8 mouse cellular contexts compared by ENCODE assay signal in genomic region chr12:40164621-40165020, GRCm38 (mm10). TPM values are rescaled to one million over a fixed set of nuclear protein-coding genes. Genes with fewer than 3 reads are reported as not detected.
A peak's percentile ranks its signal among the peaks of the same experiment; 100 is the strongest.
DNase-seq lines count a peak whose midpoint lies in the region; ATAC-seq and TF ChIP-seq lines count a peak whose summit lies in the region.

No protein-coding gene starts in this region.

- no peak for DNase-seq in forebrain, embryonic 11.5 days (ENCODE audit: low spot score)
- peak; percentile 21 for DNase-seq in thymus, postnatal 14 days
- DNase-seq in thymus, postnatal 36 days: no peak
- peak; percentile 83 for DNase-seq in lung, postnatal 0 days (ENCODE audit: low spot score)
- DNase-seq in ovary, postnatal 36 days (ENCODE audit: low spot score): no peak

- TF ChIP-seq EP300 in lung, postnatal 0 days (IDR thresholded peaks at IDR 0.05): no peak

- H3K36me3 ChIP-seq in forebrain, embryonic 12.5 days (replicated peaks): no peaks in the 10 kb centered on the region
- H3K36me3 ChIP-seq in forebrain, embryonic 11.5 days (ENCODE audit: control insufficient read depth, insufficient read depth, low read length): no peaks in the 10 kb centered on the region
- H3K36me3 ChIP-seq in hindbrain, embryonic 12.5 days: no peaks in the 10 kb centered on the region
- H3K36me3 ChIP-seq in lung, postnatal 0 days (ENCODE audit: insufficient read depth, low read length): no peaks in the 10 kb centered on the region
- no peaks in the 10 kb centered on the region for H3K36me3 ChIP-seq in stomach, embryonic 14.5 days (ENCODE audit: control insufficient read depth, insufficient read depth, low read length)

- 13% methylated on average over 2 of the region's 2 CpGs for WGBS in forebrain, embryonic 12.5 days
- WGBS in forebrain, embryonic 11.5 days: 18% methylated on average over 2 of the region's 2 CpGs
- 16% methylated on average over 2 of the region's 2 CpGs for WGBS in hindbrain, embryonic 12.5 days
- WGBS in lung, postnatal 0 days: 0% methylated on average over 2 of the region's 2 CpGs
- WGBS in stomach, embryonic 14.5 days: 3% methylated on average over 2 of the region's 2 CpGs

- no peak overlapping the region for H3K27ac ChIP-seq in forebrain, embryonic 12.5 days
- H3K27ac ChIP-seq in forebrain, embryonic 11.5 days (ENCODE audit: low read depth, low read length): no peak overlapping the region
- H3K27ac ChIP-seq in hindbrain, embryonic 12.5 days: no peak overlapping the region
- H3K27ac ChIP-seq in lung, postnatal 0 days (ENCODE audit: low read length): no peak overlapping the region
- no peak overlapping the region for H3K27ac ChIP-seq in stomach, embryonic 14.5 days (ENCODE audit: low read length)

- no peak overlapping the region for H3K4me3 ChIP-seq in forebrain, embryonic 12.5 days (replicated peaks)
- no peak overlapping the region for H3K4me3 ChIP-seq in forebrain, embryonic 11.5 days (ENCODE audit: low read depth, low read length)
- H3K4me3 ChIP-seq in hindbrain, embryonic 12.5 days: no peak overlapping the region
- no peak overlapping the region for H3K4me3 ChIP-seq in lung, postnatal 0 days (ENCODE audit: low read depth, low read length)
- H3K4me3 ChIP-seq in stomach, embryonic 14.5 days (ENCODE audit: low read depth, low read length): no peak overlapping the region

- H3K4me2 ChIP-seq in forebrain, embryonic 12.5 days: no peak overlapping the region
- H3K4me2 ChIP-seq in forebrain, embryonic 11.5 days (ENCODE audit: low read depth, low read length, severe bottlenecking): no peak overlapping the region
- no peak overlapping the region for H3K4me2 ChIP-seq in hindbrain, embryonic 12.5 days (replicated peaks)
- H3K4me2 ChIP-seq in lung, postnatal 0 days (replicated peaks; ENCODE audit: low read depth, low read length): no peak overlapping the region
- H3K4me2 ChIP-seq in stomach, embryonic 14.5 days (replicated peaks; ENCODE audit: low read depth, low read length): no peak overlapping the region

- no peaks in the 10 kb centered on the region for H3K4me1 ChIP-seq in forebrain, embryonic 12.5 days
- H3K4me1 ChIP-seq in forebrain, embryonic 11.5 days (replicated peaks; ENCODE audit: control insufficient read depth, insufficient read depth, low read length): no peaks in the 10 kb centered on the region
- H3K4me1 ChIP-seq in hindbrain, embryonic 12.5 days: no peaks in the 10 kb centered on the region
- H3K4me1 ChIP-seq in lung, postnatal 0 days (ENCODE audit: insufficient read depth, low read depth, low read length): no peaks in the 10 kb centered on the region
- no peaks in the 10 kb centered on the region for H3K4me1 ChIP-seq in stomach, embryonic 14.5 days (ENCODE audit: control insufficient read depth, insufficient read depth, low read length)

- TF ChIP-seq CTCF in lung, postnatal 0 days (IDR thresholded peaks at IDR 0.05): peak; percentile 85

- H3K9me3 ChIP-seq in forebrain, embryonic 12.5 days: no peaks in the 10 kb centered on the region
- no peaks in the 10 kb centered on the region for H3K9me3 ChIP-seq in forebrain, embryonic 11.5 days (ENCODE audit: control insufficient read depth, low read length)
- no peaks in the 10 kb centered on the region for H3K9me3 ChIP-seq in hindbrain, embryonic 12.5 days (replicated peaks)
- H3K9me3 ChIP-seq in lung, postnatal 0 days (ENCODE audit: low read length): no peaks in the 10 kb centered on the region
- H3K9me3 ChIP-seq in stomach, embryonic 14.5 days (ENCODE audit: control insufficient read depth, low read depth, low read length): no peaks in the 10 kb centered on the region

- H3K27me3 ChIP-seq in forebrain, embryonic 12.5 days: no peaks in the 10 kb centered on the region
- H3K27me3 ChIP-seq in forebrain, embryonic 11.5 days (ENCODE audit: control insufficient read depth, insufficient read depth, low read length): no peaks in the 10 kb centered on the region
- H3K27me3 ChIP-seq in hindbrain, embryonic 12.5 days: no peaks in the 10 kb centered on the region
- no peaks in the 10 kb centered on the region for H3K27me3 ChIP-seq in lung, postnatal 0 days (replicated peaks; ENCODE audit: insufficient read depth, low read length)
- H3K27me3 ChIP-seq in stomach, embryonic 14.5 days (ENCODE audit: control insufficient read depth, insufficient read depth, low read length): no peaks in the 10 kb centered on the region

- no peak overlapping the region for H3K9ac ChIP-seq in forebrain, embryonic 12.5 days
- H3K9ac ChIP-seq in forebrain, embryonic 11.5 days (ENCODE audit: low read length): no peak overlapping the region
- H3K9ac ChIP-seq in hindbrain, embryonic 12.5 days: no peak overlapping the region
- H3K9ac ChIP-seq in lung, postnatal 0 days (replicated peaks; ENCODE audit: low read depth): no peak overlapping the region
- H3K9ac ChIP-seq in stomach, embryonic 14.5 days (replicated peaks; ENCODE audit: low read depth, low read length): no peak overlapping the region

- peak; percentile 64; the same call in 1 of the 2 replicates for ATAC-seq in forebrain, embryonic 12.5 days (ENCODE audit: low FRiP score)
- ATAC-seq in forebrain, embryonic 11.5 days (replicated peaks; ENCODE audit: low FRiP score): no peak
- peak; percentile 54 for ATAC-seq in hindbrain, embryonic 12.5 days (ENCODE audit: low FRiP score)
- ATAC-seq in lung, postnatal 0 days: peak; percentile 52
- ATAC-seq in stomach, embryonic 14.5 days (ENCODE audit: insufficient number of reproducible peaks, insufficient read depth, low FRiP score, low read depth): peak; percentile 33; the same call in 1 of the 2 replicates

RNA-seq across cellular contexts. Expression of gene Scin, which starts 30.6 kb away (rescaled TPM):
- polyA plus RNA-seq in forebrain, embryonic 12.5 days (2016; fragmentation: Nextera tagmentation; extraction: Ambion mirVana): 0.36 TPM in 1 of 2 replicates, not detected in the other
- 0.13 TPM in 1 of 2 replicates, not detected in the other for polyA plus RNA-seq in forebrain, embryonic 11.5 days (2014; fragmentation: Nextera tagmentation; extraction: Ambion mirVana)
- 0.83 and 3.5 TPM in 2 replicates for polyA plus RNA-seq in hindbrain, embryonic 12.5 days (2016; fragmentation: Nextera tagmentation; extraction: Ambion mirVana)
- 0.51 and 1.1 TPM in 2 replicates for polyA plus RNA-seq in lung, postnatal 0 days (2015; fragmentation: Nextera tagmentation; extraction: Ambion mirVana)
- 3.9 and 5.2 TPM in 2 replicates for polyA plus RNA-seq in stomach, embryonic 14.5 days (2014; fragmentation: Nextera tagmentation; extraction: Ambion mirVana)

RNA-seq across cellular contexts. Expression of gene Lsmem1, which starts 34.7 kb away (rescaled TPM):
- 0.20 TPM in 1 of 2 replicates, not detected in the other for polyA plus RNA-seq in forebrain, embryonic 12.5 days (2016; fragmentation: Nextera tagmentation; extraction: Ambion mirVana)
- polyA plus RNA-seq in forebrain, embryonic 11.5 days (2014; fragmentation: Nextera tagmentation; extraction: Ambion mirVana): not detected in 2 replicates
- 0.31 TPM in 1 of 2 replicates, not detected in the other for polyA plus RNA-seq in hindbrain, embryonic 12.5 days (2016; fragmentation: Nextera tagmentation; extraction: Ambion mirVana)
- 0.16 and 0.38 TPM in 2 replicates for polyA plus RNA-seq in lung, postnatal 0 days (2015; fragmentation: Nextera tagmentation; extraction: Ambion mirVana)
- polyA plus RNA-seq in stomach, embryonic 14.5 days (2014; fragmentation: Nextera tagmentation; extraction: Ambion mirVana): not detected in 2 replicates

Comparison
In these comparisons a context has a peak if more than half of its experiments do, and no peak if none do; other contexts are left out.
1. DNase-seq: peak in thymus, postnatal 14 days (single experiment) and lung, postnatal 0 days (single experiment); none in forebrain, embryonic 11.5 days (single experiment), thymus, postnatal 36 days (0 of 2) and ovary, postnatal 36 days (single experiment).